ENCODE assay signal across 8 mouse cellular contexts in genomic region chr7:28824941-28825685, GRCm38 (mm10). TPM values are rescaled to one million over a fixed set of nuclear protein-coding genes. Genes with fewer than 3 reads are reported as not detected.
DNase-seq lines count a peak whose midpoint lies in the region; ATAC-seq and TF ChIP-seq lines count a peak whose summit lies in the region.

Gene Ech1 (plus strand): TSS chr7:28825217.

- H3K9me3 ChIP-seq in kidney, embryonic 14.5 days (ENCODE audit: control insufficient read depth, low read length): peaks cover 2% of the 10 kb centered on the region; the same call in 1 of the 2 replicates
- no peaks in the 10 kb centered on the region for H3K9me3 ChIP-seq in limb, embryonic 15.5 days

- peak within 1 kb of the TSS; percentile 64 for H3K4me3 ChIP-seq in bone marrow macrophage, adult 2 months (ENCODE audit: insufficient read depth, low read length)
- peak within 1 kb of the TSS; percentile 51 for H3K4me3 ChIP-seq in embryonic fibroblast, embryonic 13.5 days (ENCODE audit: insufficient read depth, low read length)
- H3K4me3 ChIP-seq in kidney, embryonic 14.5 days (ENCODE audit: low read length): peak within 1 kb of the TSS; percentile 45
- peak within 1 kb of the TSS; percentile 49 for H3K4me3 ChIP-seq in limb, embryonic 15.5 days

- H3K36me3 ChIP-seq in kidney, embryonic 14.5 days (ENCODE audit: control insufficient read depth, insufficient read depth, low read length): peaks cover 34% of the 10 kb centered on the region
- peaks cover 42% of the 10 kb centered on the region for H3K36me3 ChIP-seq in limb, embryonic 15.5 days

- peak within 1 kb of the TSS; percentile 66 for H3K9ac ChIP-seq in kidney, embryonic 14.5 days (ENCODE audit: low read depth, low read length)
- peak within 1 kb of the TSS; percentile 52 for H3K9ac ChIP-seq in limb, embryonic 15.5 days

- H3K27ac ChIP-seq in bone marrow macrophage, adult 2 months (ENCODE audit: insufficient read depth, low read depth, low read length): peak within 1 kb of the TSS; percentile 76
- peak within 1 kb of the TSS; percentile 88 for H3K27ac ChIP-seq in embryonic fibroblast, embryonic 13.5 days (ENCODE audit: insufficient read depth, low read length)
- peak within 1 kb of the TSS; percentile 87 for H3K27ac ChIP-seq in kidney, embryonic 14.5 days (ENCODE audit: low read depth, low read length)
- peak within 1 kb of the TSS; percentile 92 for H3K27ac ChIP-seq in limb, embryonic 15.5 days

- no peak for TF ChIP-seq POLR2A in bone marrow macrophage, adult 2 months (IDR thresholded peaks at IDR 0.05; ENCODE audit: borderline replicate concordance, low read depth, low read length)
- TF ChIP-seq POLR2A in embryonic fibroblast, embryonic 13.5 days (IDR thresholded peaks at IDR 0.05; ENCODE audit: low read depth, low read length): peak; percentile 79

- ATAC-seq in kidney, embryonic 14.5 days (ENCODE audit: low FRiP score, low TSS enrichment): peak; percentile 72
- ATAC-seq in limb, embryonic 15.5 days (ENCODE audit: insufficient number of reproducible peaks, low FRiP score, low TSS enrichment, low read depth): peak; percentile 61; the same call in 1 of the 2 replicates

- DNase-seq in A20 (ENCODE audit: low read depth, low spot score): peak; percentile 92
- peak; percentile 91 to 96 for DNase-seq in heart, adult 9 months (ENCODE audit: low spot score in 2 of 2)
- DNase-seq in monocyte, adult 2 months (ENCODE audit: low read depth in 1 of 2, low spot score in 2 of 2): peak; percentile 61 to 84
- peak; percentile 87 to 90 for DNase-seq in spleen, postnatal 36 days (ENCODE audit: low spot score in 2 of 2)

- WGBS in kidney, embryonic 14.5 days: 3% methylated on average over 33 of the region's 33 CpGs
- 1% methylated on average over 33 of the region's 33 CpGs for WGBS in limb, embryonic 15.5 days

- no peaks in the 10 kb centered on the region for H3K27me3 ChIP-seq in kidney, embryonic 14.5 days (ENCODE audit: control insufficient read depth, insufficient read depth, low read length)
- no peaks in the 10 kb centered on the region for H3K27me3 ChIP-seq in limb, embryonic 15.5 days

- peak within 1 kb of the TSS; percentile 53 for H3K4me2 ChIP-seq in kidney, embryonic 14.5 days (replicated peaks; ENCODE audit: low read depth, low read length)
- peak within 1 kb of the TSS; percentile 52 for H3K4me2 ChIP-seq in limb, embryonic 15.5 days

- TF ChIP-seq CTCF in bone marrow macrophage, adult 2 months (IDR thresholded peaks at IDR 0.05; ENCODE audit: low read depth, low read length): no peak
- no peak for TF ChIP-seq CTCF in embryonic fibroblast, embryonic 13.5 days (IDR thresholded peaks at IDR 0.05; ENCODE audit: borderline replicate concordance, insufficient read depth, low read length)

- peaks cover 37% of the 10 kb centered on the region for H3K4me1 ChIP-seq in bone marrow macrophage, adult 2 months (ENCODE audit: control insufficient read depth, insufficient read depth, low read length)
- H3K4me1 ChIP-seq in embryonic fibroblast, embryonic 13.5 days (ENCODE audit: control insufficient read depth, insufficient read depth, low read length): peaks cover 18% of the 10 kb centered on the region
- no peaks in the 10 kb centered on the region for H3K4me1 ChIP-seq in kidney, embryonic 14.5 days (ENCODE audit: control insufficient read depth, insufficient read depth, low read length)
- H3K4me1 ChIP-seq in limb, embryonic 15.5 days: peaks cover 26% of the 10 kb centered on the region

RNA-seq across cellular contexts. Expression of gene Ech1, which starts in this region (rescaled TPM):
- 85.7 and 96.1 TPM in 2 replicates for polyA plus RNA-seq in bone marrow macrophage, adult 2 months (2012; ENCODE audit: insufficient read depth, insufficient read length, missing spikeins)
- polyA plus RNA-seq in embryonic fibroblast, embryonic 13.5 days (2011; ENCODE audit: insufficient read length, low read depth, missing spikeins): 80.4 and 81.2 TPM in 2 replicates
- polyA plus RNA-seq in kidney, embryonic 14.5 days (2014; fragmentation: Nextera tagmentation; extraction: Ambion mirVana): 134 and 150 TPM in 2 replicates
- polyA plus RNA-seq in limb, embryonic 15.5 days (2015; fragmentation: Nextera tagmentation; extraction: Ambion mirVana): 217 and 232 TPM in 2 replicates

Comparison
In these comparisons a context has a peak if more than half of its experiments do, and no peak if none do; other contexts are left out.
1. Peak in every context shown above with its lines: DNase-seq, ATAC-seq, H3K4me3 ChIP-seq and H3K27ac ChIP-seq.